8 mouse cellular contexts compared by ENCODE assay signal in genomic region chr5:105876925-105877774, GRCm38 (mm10). TPM values are rescaled to one million over a fixed set of nuclear protein-coding genes. Genes with fewer than 3 reads are reported as not detected.
DNase-seq lines count a peak whose midpoint lies in the region; ATAC-seq lines count a peak whose summit lies in the region.

No protein-coding gene starts in this region.

- H3K9ac ChIP-seq in hindbrain, embryonic 12.5 days, result peak overlapping the region; percentile 100
- H3K9ac ChIP-seq in liver, embryonic 16.5 days (ENCODE audit: low read depth, low read length), result peak overlapping the region; percentile 82

- peak; percentile 40 for DNase-seq in left cerebral cortex, postnatal 36 days (ENCODE audit: low spot score in 2 of 2)
- DNase-seq in left cerebral cortex, postnatal 4 days, result no peak
- peak; percentile 26 for DNase-seq in MEL-GATA-1-ER (ENCODE audit: extremely low read depth, low read depth)
- DNase-seq in embryonic facial prominence, embryonic 10.5 days (ENCODE audit: low spot score), result no peak
- DNase-seq in right cerebral cortex, postnatal 25 days, result peak; percentile 45
- DNase-seq in c-Kit-positive CD71-positive TER-119-positive erythroid progenitor cells, embryonic 14.5 days (ENCODE audit: low spot score), result no peak

- intact Hi-C loops in left cerebral cortex, postnatal 36 days (cut with DNase I), result loop anchor here (5.0 kb wide), 1 partner anchor 360 kb away; the partner anchor contains the start of gene Lrrc8c
- intact Hi-C loops in left cerebral cortex, postnatal 4 days (cut with DNase I), result no loop called here

- peak overlapping the region; percentile 85 for H3K4me2 ChIP-seq in hindbrain, embryonic 12.5 days (replicated peaks)
- peak overlapping the region; percentile 93 for H3K4me2 ChIP-seq in liver, embryonic 16.5 days (ENCODE audit: low read depth, low read length)

- no peaks in the 10 kb centered on the region; the same call in 1 of the 2 replicates for H3K27me3 ChIP-seq in embryonic facial prominence, embryonic 10.5 days (replicated peaks; ENCODE audit: low read depth, poor library complexity, severe bottlenecking)
- H3K27me3 ChIP-seq in hindbrain, embryonic 12.5 days, result no peaks in the 10 kb centered on the region
- peaks cover 4% of the 10 kb centered on the region; the same call in 1 of the 2 replicates for H3K27me3 ChIP-seq in liver, embryonic 16.5 days (ENCODE audit: control insufficient read depth, insufficient read depth, low read depth, low read length)

- peaks cover 34% of the 10 kb centered on the region for H3K4me1 ChIP-seq in embryonic facial prominence, embryonic 10.5 days
- H3K4me1 ChIP-seq in hindbrain, embryonic 12.5 days, result peaks cover 28% of the 10 kb centered on the region
- peaks cover 20% of the 10 kb centered on the region for H3K4me1 ChIP-seq in liver, embryonic 16.5 days (ENCODE audit: control insufficient read depth, low read depth, low read length)

- H3K4me3 ChIP-seq in embryonic facial prominence, embryonic 10.5 days, result peak overlapping the region; percentile 99
- H3K4me3 ChIP-seq in hindbrain, embryonic 12.5 days, result peak overlapping the region; percentile 98
- H3K4me3 ChIP-seq in liver, embryonic 16.5 days (ENCODE audit: low read depth, low read length), result peak overlapping the region; percentile 79

- H3K9me3 ChIP-seq in embryonic facial prominence, embryonic 10.5 days, result no peaks in the 10 kb centered on the region
- H3K9me3 ChIP-seq in hindbrain, embryonic 12.5 days (replicated peaks), result no peaks in the 10 kb centered on the region
- H3K9me3 ChIP-seq in liver, embryonic 16.5 days (replicated peaks; ENCODE audit: control insufficient read depth, low read length), result no peaks in the 10 kb centered on the region

- peaks cover 24% of the 10 kb centered on the region for H3K36me3 ChIP-seq in embryonic facial prominence, embryonic 10.5 days (replicated peaks)
- peaks cover 3% of the 10 kb centered on the region; the same call in 1 of the 2 replicates for H3K36me3 ChIP-seq in hindbrain, embryonic 12.5 days
- H3K36me3 ChIP-seq in liver, embryonic 16.5 days (ENCODE audit: control insufficient read depth, insufficient read depth), result no peaks in the 10 kb centered on the region

- ATAC-seq in hindbrain, embryonic 12.5 days (ENCODE audit: low FRiP score), result peak; percentile 2; the same call in 1 of the 2 replicates
- ATAC-seq in liver, embryonic 16.5 days (ENCODE audit: low read depth), result peak; percentile 46

- WGBS in embryonic facial prominence, embryonic 10.5 days, result 1% methylated on average over 46 of the region's 46 CpGs
- under 1% methylated on average over 46 of the region's 46 CpGs for WGBS in hindbrain, embryonic 12.5 days
- WGBS in liver, embryonic 16.5 days (ENCODE audit: insufficient replicate concordance), result under 1% methylated on average over 46 of the region's 46 CpGs

- H3K27ac ChIP-seq in embryonic facial prominence, embryonic 10.5 days (replicated peaks), result peak overlapping the region; percentile 100
- H3K27ac ChIP-seq in hindbrain, embryonic 12.5 days, result peak overlapping the region; percentile 89
- peak overlapping the region; percentile 67 for H3K27ac ChIP-seq in liver, embryonic 16.5 days (ENCODE audit: low read length)

RNA-seq across cellular contexts. Expression of gene Zfp326, which starts 0.8 kb away (rescaled TPM):
- total RNA-seq in left cerebral cortex, postnatal 36 days (2021), result 10 to 100 TPM; 27.9 to 32.0 TPM
- total RNA-seq in left cerebral cortex, postnatal 4 days (2021), result 10 to 100 TPM; 57.2 to 64.9 TPM
- polyA plus RNA-seq in embryonic facial prominence, embryonic 10.5 days (2016; fragmentation: Nextera tagmentation; extraction: Ambion mirVana), result 53.4 and 56.2 TPM in 2 replicates
- 64.7 and 65.6 TPM in 2 replicates for polyA plus RNA-seq in hindbrain, embryonic 12.5 days (2016; fragmentation: Nextera tagmentation; extraction: Ambion mirVana)
- 5.1 and 6.2 TPM in 2 replicates for polyA plus RNA-seq in liver, embryonic 16.5 days (2015; fragmentation: Nextera tagmentation; extraction: Ambion mirVana)

Comparison
In these comparisons a context has a peak if more than half of its experiments do, and no peak if none do; other contexts are left out.
1. DNase-seq: peak in left cerebral cortex, postnatal 36 days (2 of 2), MEL-GATA-1-ER (single experiment) and right cerebral cortex, postnatal 25 days (single experiment); none in left cerebral cortex, postnatal 4 days (single experiment), embryonic facial prominence, embryonic 10.5 days (single experiment) and c-Kit-positive CD71-positive TER-119-positive erythroid progenitor cells, embryonic 14.5 days (single experiment).
2. Peak in every context shown above with its lines, with median percentiles within 50 percentile points of each other: H3K27ac ChIP-seq and H3K4me3 ChIP-seq.